Mouse (Mus musculus): ENCODE results near the gene Eef1b2. TPM values are rescaled to one million over a fixed set of nuclear protein-coding genes. Genes with fewer than 3 reads are reported as not detected.
A peak's percentile ranks its signal among the peaks of the same experiment; 100 is the strongest.

The Eef1b2 gene
- total RNA-seq, 1 experiment = 1,668 TPM

DNA sequence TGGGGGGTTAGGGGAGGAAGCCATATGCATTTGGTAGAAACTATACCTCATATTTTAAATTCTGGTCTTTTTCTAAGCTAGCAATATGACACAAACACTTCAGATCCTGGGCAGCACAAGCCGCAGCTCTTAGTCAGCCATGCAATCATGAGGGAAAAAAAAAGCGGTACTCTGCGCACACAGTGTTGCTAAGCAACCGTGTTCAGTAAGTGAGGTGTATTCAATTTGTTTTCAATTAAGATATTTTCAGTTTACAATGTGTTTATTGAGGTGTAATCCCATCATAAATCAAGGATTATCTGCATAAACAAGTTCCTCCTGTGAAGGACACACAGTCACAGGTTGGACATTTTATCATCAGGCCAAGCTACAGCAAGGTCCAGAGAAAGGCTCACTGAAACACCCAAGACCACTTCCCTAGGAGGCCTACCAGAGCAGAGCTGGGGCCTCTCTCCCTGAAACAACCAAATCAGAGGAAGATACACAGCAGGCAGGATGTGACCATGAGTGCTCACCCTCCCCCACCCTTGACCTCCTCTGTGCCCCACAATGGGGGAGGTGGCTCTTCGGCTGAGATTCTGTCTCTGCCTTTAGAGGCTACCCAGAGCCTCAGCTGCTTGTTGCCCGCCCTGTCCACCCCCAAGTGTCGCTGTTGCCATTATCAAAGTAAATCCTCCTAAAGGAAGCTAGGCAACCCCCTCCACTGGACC, 27.5 kb downstream of the Eef1b2 start:
- no peak overlapping the region; a peak in 1 of 4 replicates for H3K4me3 ChIP-seq (ENCODE audit: insufficient read depth in 1 of 2, low read depth in 1 of 2, low read length in 2 of 2, poor library complexity in 1 of 2, severe bottlenecking in 1 of 2)
- TF ChIP-seq ZC3H11A (IDR thresholded peaks at IDR 0.05; ENCODE audit: borderline replicate concordance, low read depth, low read length) (no peak), CHD2 (IDR thresholded peaks at IDR 0.05; ENCODE audit: low read depth, low read length) (no peak), ZNF384 (IDR thresholded peaks at IDR 0.05; ENCODE audit: low read depth, low read length) (0 out of 2 replicates have a peak, but pooled peaks have one; percentile 31), HCFC1 (IDR thresholded peaks at IDR 0.05; ENCODE audit: borderline replicate concordance, insufficient read depth, low read length) (no peak), MAFK (IDR thresholded peaks at IDR 0.05; ENCODE audit: insufficient read depth, low read depth, low read length) (no peak)
- no peak overlapping the region; the same call in 1 of the 2 replicates for H3K9ac ChIP-seq (ENCODE audit: insufficient read depth, low read depth, low read length, poor library complexity, severe bottlenecking)
- peak overlapping the region; percentile 61; the same call in 1 of the 2 replicates for H3K27ac ChIP-seq (ENCODE audit: insufficient read depth, low read depth, low read length, poor library complexity, severe bottlenecking)
- no peaks in the 10 kb centered on the region for H3K9me3 ChIP-seq (ENCODE audit: control insufficient read depth, insufficient read depth, low read depth, low read length)
- in situ Hi-C loops (cut with MboI; ENCODE audit: low sequenced_read_pairs in 2 of 2, unreplicated experiment in 2 of 2) = no loop called here
- H3K36me3 ChIP-seq (ENCODE audit: control insufficient read depth, insufficient read depth, low read length, poor library complexity, severe bottlenecking) = no peaks in the 10 kb centered on the region; the same call in none of the 2 replicates
- no peak for DNase-seq (ENCODE audit: low read depth, low spot score)
- peaks cover 6 to 11% of the 10 kb centered on the region in 2 experiments for H3K4me1 ChIP-seq (ENCODE audit: control insufficient read depth in 2 of 2, insufficient read depth in 2 of 2, low read length in 2 of 2, poor library complexity in 1 of 2)

- Histone ChIP-seq H3K9ac (ENCODE audit: insufficient read depth, low read depth, low read length, poor library complexity, severe bottlenecking) (peak overlapping the region; percentile 34; the same call in 1 of the 2 replicates), H3K36me3 (ENCODE audit: control insufficient read depth, insufficient read depth, low read length, poor library complexity, severe bottlenecking) (no peaks in the 10 kb centered on the region; the same call in none of the 2 replicates), H3K4me3 (ENCODE audit: insufficient read depth in 1 of 2, low read depth in 1 of 2, low read length in 2 of 2, poor library complexity in 1 of 2, severe bottlenecking in 1 of 2) (no peak overlapping the region; a peak in 2 of 4 replicates), H3K4me1 (ENCODE audit: control insufficient read depth in 2 of 2, insufficient read depth in 2 of 2, low read length in 2 of 2, poor library complexity in 1 of 2) (peaks cover 6 to 13% of the 10 kb centered on the region in 2 experiments), H3K9me3 (ENCODE audit: control insufficient read depth, insufficient read depth, low read depth, low read length) (no peaks in the 10 kb centered on the region), H3K27ac (ENCODE audit: insufficient read depth, low read depth, low read length, poor library complexity, severe bottlenecking) (peak overlapping the region; percentile 61; the same call in 1 of the 2 replicates)
- TF ChIP-seq HCFC1 (IDR thresholded peaks at IDR 0.05; ENCODE audit: borderline replicate concordance, insufficient read depth, low read length) = no peak
- no peak for TF ChIP-seq ZNF384 (IDR thresholded peaks at IDR 0.05; ENCODE audit: low read depth, low read length)
- no peak for TF ChIP-seq CHD2 (IDR thresholded peaks at IDR 0.05; ENCODE audit: low read depth, low read length)
- no peak for TF ChIP-seq ZC3H11A (IDR thresholded peaks at IDR 0.05; ENCODE audit: borderline replicate concordance, low read depth, low read length)
- in situ Hi-C loops (cut with MboI; ENCODE audit: low sequenced_read_pairs in 2 of 2, unreplicated experiment in 2 of 2) = no loop called here
- DNase-seq (ENCODE audit: low read depth, low spot score) = no peak
Observed at GRCm38 (mm10) chr1:63204660-63205394, 28.2 kb downstream of the Eef1b2 start.

DNA sequence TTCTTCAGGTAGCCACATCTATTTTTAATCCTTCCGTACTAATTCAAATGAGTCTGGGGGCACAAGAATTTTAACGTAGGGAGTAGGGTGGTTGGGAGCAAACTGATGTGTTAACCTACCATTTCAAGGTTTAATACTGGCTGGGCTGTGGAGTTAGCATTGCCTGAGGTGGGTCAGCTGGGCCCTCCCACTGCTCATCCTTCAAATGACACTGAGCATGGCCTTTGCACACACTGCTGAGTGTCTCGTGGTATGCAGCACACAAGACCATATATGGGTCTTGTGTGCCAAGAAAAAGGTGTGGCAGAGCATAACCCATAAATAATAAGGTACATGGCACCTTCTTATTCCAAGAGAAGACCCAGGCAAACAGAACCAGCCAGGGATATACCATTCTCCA, 31.0 kb downstream of the Eef1b2 start:
- no peaks in the 10 kb centered on the region; the same call in none of the 2 replicates for H3K36me3 ChIP-seq (ENCODE audit: control insufficient read depth, insufficient read depth, low read length, poor library complexity, severe bottlenecking)
- H3K9me3 ChIP-seq (ENCODE audit: control insufficient read depth, insufficient read depth, low read depth, low read length) = no peaks in the 10 kb centered on the region
- no peak for DNase-seq (ENCODE audit: low read depth, low spot score)
- H3K27ac ChIP-seq (ENCODE audit: insufficient read depth, low read depth, low read length, poor library complexity, severe bottlenecking) = no peak overlapping the region; the same call in 1 of the 2 replicates
- no peak overlapping the region for H3K9ac ChIP-seq (ENCODE audit: insufficient read depth, low read depth, low read length, poor library complexity, severe bottlenecking)
- no peak for TF ChIP-seq ZC3H11A (IDR thresholded peaks at IDR 0.05; ENCODE audit: borderline replicate concordance, low read depth, low read length)
- TF ChIP-seq MAFK (IDR thresholded peaks at IDR 0.05; ENCODE audit: insufficient read depth, low read depth, low read length) = no peak
- TF ChIP-seq CHD2 (IDR thresholded peaks at IDR 0.05; ENCODE audit: low read depth, low read length) = no peak
- TF ChIP-seq ZNF384 (IDR thresholded peaks at IDR 0.05; ENCODE audit: low read depth, low read length) = no peak
- no peak for TF ChIP-seq HCFC1 (IDR thresholded peaks at IDR 0.05; ENCODE audit: borderline replicate concordance, insufficient read depth, low read length)
- peaks cover 6 to 20% of the 10 kb centered on the region in 2 experiments for H3K4me1 ChIP-seq (ENCODE audit: control insufficient read depth in 2 of 2, insufficient read depth in 2 of 2, low read length in 2 of 2, poor library complexity in 1 of 2)
- H3K4me3 ChIP-seq (ENCODE audit: insufficient read depth in 1 of 2, low read depth in 1 of 2, low read length in 2 of 2, poor library complexity in 1 of 2, severe bottlenecking in 1 of 2) = no peak overlapping the region
- in situ Hi-C loops (cut with MboI; ENCODE audit: low sequenced_read_pairs in 2 of 2, unreplicated experiment in 2 of 2) = no loop called here

DNA sequence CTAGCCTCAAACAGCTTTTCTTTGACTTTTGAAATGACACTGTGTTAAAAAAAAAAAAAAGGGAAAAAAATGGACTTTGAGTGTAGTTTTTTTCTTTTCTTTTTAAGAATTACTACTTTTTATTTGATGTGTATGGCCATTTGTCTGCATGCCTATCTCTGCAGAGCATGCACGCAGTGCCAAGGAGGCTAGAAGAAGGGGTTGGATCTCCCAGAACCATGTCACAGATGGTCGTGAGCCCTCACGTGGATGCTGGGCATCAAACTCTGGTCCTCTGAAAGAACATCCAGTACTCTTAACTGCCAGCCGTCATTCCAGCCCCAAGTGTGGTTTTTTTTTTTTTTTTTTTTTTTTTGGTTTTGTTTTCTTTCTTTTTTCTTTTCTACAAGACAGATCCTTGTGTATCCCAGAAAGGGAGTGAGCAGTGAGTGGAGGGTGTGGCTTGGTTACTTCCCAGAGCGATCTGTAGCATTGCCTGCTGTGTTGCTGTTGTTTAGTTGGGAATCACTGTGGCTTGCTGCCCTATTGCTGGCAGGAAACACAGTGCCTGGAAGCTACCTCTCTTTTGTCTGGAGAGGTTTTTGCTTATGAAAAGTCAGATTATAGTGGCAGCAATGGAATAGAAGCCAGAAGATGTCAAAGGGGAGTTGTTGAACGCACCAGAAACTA, 33.4 kb downstream of the Eef1b2 start:
- Histone ChIP-seq H3K4me1 (ENCODE audit: control insufficient read depth in 2 of 2, insufficient read depth in 2 of 2, low read length in 2 of 2, poor library complexity in 1 of 2) (peaks cover 6 to 18% of the 10 kb centered on the region in 2 experiments), H3K4me3 (ENCODE audit: insufficient read depth in 1 of 2, low read depth in 1 of 2, low read length in 2 of 2, poor library complexity in 1 of 2, severe bottlenecking in 1 of 2) (peak overlapping the region in 1 of 2 experiments; percentile 17; a peak in 1 of 4 replicates), H3K9ac (ENCODE audit: insufficient read depth, low read depth, low read length, poor library complexity, severe bottlenecking) (no peak overlapping the region), H3K9me3 (ENCODE audit: control insufficient read depth, insufficient read depth, low read depth, low read length) (no peaks in the 10 kb centered on the region), H3K27ac (ENCODE audit: insufficient read depth, low read depth, low read length, poor library complexity, severe bottlenecking) (peak overlapping the region; percentile 72; the same call in 1 of the 2 replicates), H3K36me3 (ENCODE audit: control insufficient read depth, insufficient read depth, low read length, poor library complexity, severe bottlenecking) (no peaks in the 10 kb centered on the region; the same call in 1 of the 2 replicates)
- TF ChIP-seq ZNF384 (IDR thresholded peaks at IDR 0.05; ENCODE audit: low read depth, low read length) (peak; percentile 90), HCFC1 (IDR thresholded peaks at IDR 0.05; ENCODE audit: borderline replicate concordance, insufficient read depth, low read length) (peak; percentile 35; the same call in 1 of the 2 replicates), MAFK (IDR thresholded peaks at IDR 0.05; ENCODE audit: insufficient read depth, low read depth, low read length) (no peak), CHD2 (IDR thresholded peaks at IDR 0.05; ENCODE audit: low read depth, low read length) (no peak), ZC3H11A (IDR thresholded peaks at IDR 0.05; ENCODE audit: borderline replicate concordance, low read depth, low read length) (no peak)
- no peak for DNase-seq (ENCODE audit: low read depth, low spot score)
- in situ Hi-C loops (cut with MboI; ENCODE audit: low sequenced_read_pairs in 2 of 2, unreplicated experiment in 2 of 2) = no loop called here
